Mouse (Mus musculus): ENCODE results near the gene 1700024G13Rik. TPM values are rescaled to one million over a fixed set of nuclear protein-coding genes. Genes with fewer than 3 reads are reported as not detected.
A peak's percentile ranks its signal among the peaks of the same experiment; 100 is the strongest.
"Not testable (repeated sequence)": the region's sequence is repeated elsewhere in the genome, so short reads cannot be mapped to it uniquely, and the experiment has no call there.

1700024G13Rik gene
- not detected for total RNA-seq (2021)
- long read RNA-seq, experiment 1, result 0 reads
- long read RNA-seq, experiment 2, result 0 reads

GRCm38 (mm10) chr14:32388196-32388595 is at the start of gene 1700024G13Rik:
TSS of gene 1700024G13Rik (minus strand) at chr14:32388391.
- intact Hi-C loops (cut with DNase I), result no loop called here
- DNase-seq, result peak; percentile 18 to 45

- intact Hi-C loops (cut with DNase I), result no loop called here
- DNase-seq, result no peak
Observed at GRCm38 (mm10) chr14:32437352-32437793, 49.2 kb upstream of the 1700024G13Rik start.

GRCm38 (mm10) chr14:32429030-32429602 is 40.9 kb upstream of the 1700024G13Rik start:
- DNase-seq, result no peak
- intact Hi-C loops (cut with DNase I), result no loop called here

GRCm38 (mm10) chr14:32423946-32424345 is 35.8 kb upstream of the 1700024G13Rik start:
- DNase-seq, result no peak
- intact Hi-C loops (cut with DNase I), result no loop called here

GRCm38 (mm10) chr14:32418747-32419146 is 30.6 kb upstream of the 1700024G13Rik start:
- intact Hi-C loops (cut with DNase I), result no loop called here
- DNase-seq, result no peak

- DNase-seq, result no peak
- intact Hi-C loops (cut with DNase I), result no loop called here
Observed at GRCm38 (mm10) chr14:32412075-32412474, 23.9 kb upstream of the 1700024G13Rik start.

GRCm38 (mm10) chr14:32410084-32410483 is 21.9 kb upstream of the 1700024G13Rik start:
- intact Hi-C loops (cut with DNase I), result no loop called here
- no peak for DNase-seq

- intact Hi-C loops (cut with DNase I); DNase-seq: not testable (repeated sequence)
Observed at GRCm38 (mm10) chr14:32405399-32405798, 17.2 kb upstream of the 1700024G13Rik start.

- DNase-seq, result peak in 1 of 2 experiments; percentile 3
- intact Hi-C loops (cut with DNase I), result no loop called here
Observed at GRCm38 (mm10) chr14:32381619-32382018, 6.6 kb downstream of the 1700024G13Rik start.

GRCm38 (mm10) chr14:32381066-32381465 is 7.1 kb downstream of the 1700024G13Rik start:
- intact Hi-C loops (cut with DNase I), result no loop called here
- DNase-seq, result peak in 1 of 2 experiments; percentile 1

GRCm38 (mm10) chr14:32380099-32380480 is 8.1 kb downstream of the 1700024G13Rik start:
- DNase-seq, result no peak
- intact Hi-C loops (cut with DNase I), result no loop called here

GRCm38 (mm10) chr14:32379395-32380098 is 8.6 kb downstream of the 1700024G13Rik start:
- no peak for DNase-seq
- intact Hi-C loops (cut with DNase I), result no loop called here

- DNase-seq, result no peak
- intact Hi-C loops (cut with DNase I), result no loop called here
Observed at GRCm38 (mm10) chr14:32372510-32372909, 15.7 kb downstream of the 1700024G13Rik start.

GRCm38 (mm10) chr14:32369756-32370155 is 18.4 kb downstream of the 1700024G13Rik start:
- no peak for DNase-seq
- intact Hi-C loops (cut with DNase I), result no loop called here

GRCm38 (mm10) chr14:32364359-32364758 is 23.8 kb downstream of the 1700024G13Rik start:
- no peak for DNase-seq
- intact Hi-C loops (cut with DNase I), result no loop called here

GRCm38 (mm10) chr14:32351181-32351920 is 36.8 kb downstream of the 1700024G13Rik start:
- DNase-seq; intact Hi-C loops (cut with DNase I): not testable (repeated sequence)

GRCm38 (mm10) chr14:32347307-32347706 is 40.9 kb downstream of the 1700024G13Rik start:
- intact Hi-C loops (cut with DNase I), result no loop called here
- no peak for DNase-seq

GRCm38 (mm10) chr14:32344694-32345093 is 43.5 kb downstream of the 1700024G13Rik start:
- DNase-seq, result no peak
- intact Hi-C loops (cut with DNase I), result no loop called here

- intact Hi-C loops (cut with DNase I), result no loop called here
- DNase-seq, result no peak
Observed at GRCm38 (mm10) chr14:32344176-32344575, 44.0 kb downstream of the 1700024G13Rik start.

- DNase-seq, result no peak
- intact Hi-C loops (cut with DNase I), result no loop called here
Observed at GRCm38 (mm10) chr14:32341823-32342222, 46.4 kb downstream of the 1700024G13Rik start.

GRCm38 (mm10) chr14:32336547-32336946 is 51.6 kb downstream of the 1700024G13Rik start:
- intact Hi-C loops (cut with DNase I), result no loop called here
- DNase-seq, result no peak

Data from heart, postnatal 14 days (tissue).